Mouse (Mus musculus) left cerebral cortex, postnatal 36 days (tissue): ENCODE measurements around the gene Coq5. TPM values are rescaled to one million over a fixed set of nuclear protein-coding genes. Genes with fewer than 3 reads are reported as not detected.

Source experiments
- DNase-seq, 2 experiments: peaks; one replicate each; pipeline ENCODE4 v3.0.0; 2021 to 2022; ENCODE audit warnings: low spot score in 2 of 2, mixed read lengths in 1 of 2
- intact Hi-C: fragments of 180-260 bp; cut with DNase I; formaldehyde crosslinking; loops from one replicate; pipeline ENCODE4 v1.15.1; 2025
- total RNA-seq, 2 experiments: library from RNA; stranded (reverse); gene quantifications; 2 replicates each; pipeline ENCODE4 v1.2.3; 2021

Coq5 gene
- total RNA-seq, 2 experiments from 2014 or later = 38.1 to 40.1 TPM

DNA sequence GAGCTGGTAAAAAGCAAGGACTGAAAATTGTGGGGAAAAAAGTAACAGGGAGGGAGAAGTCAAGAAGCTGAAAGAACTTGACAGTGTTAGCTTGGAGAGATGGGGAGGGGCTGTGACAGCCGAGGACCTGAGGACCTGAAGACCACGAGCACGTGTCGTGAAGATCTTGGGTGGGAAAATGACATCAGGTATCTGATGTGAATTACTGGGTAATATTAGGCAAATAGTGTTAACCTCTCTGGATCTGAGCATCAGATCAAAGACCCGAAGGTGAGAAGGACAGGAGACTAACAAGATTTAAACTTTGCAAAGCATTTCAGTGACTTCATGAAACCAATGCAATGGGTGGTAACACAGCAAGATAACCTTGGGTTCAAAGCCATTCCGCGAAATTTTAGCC lies 60.5 kb downstream of the Coq5 start:
- intact Hi-C loops = loop anchor here (2.0 to 5.0 kb wide), 2 partner anchors 13 to 38 kb away; partner anchors contain the start of genes Dynll1 and Srsf9
- no peak for DNase-seq

DNA sequence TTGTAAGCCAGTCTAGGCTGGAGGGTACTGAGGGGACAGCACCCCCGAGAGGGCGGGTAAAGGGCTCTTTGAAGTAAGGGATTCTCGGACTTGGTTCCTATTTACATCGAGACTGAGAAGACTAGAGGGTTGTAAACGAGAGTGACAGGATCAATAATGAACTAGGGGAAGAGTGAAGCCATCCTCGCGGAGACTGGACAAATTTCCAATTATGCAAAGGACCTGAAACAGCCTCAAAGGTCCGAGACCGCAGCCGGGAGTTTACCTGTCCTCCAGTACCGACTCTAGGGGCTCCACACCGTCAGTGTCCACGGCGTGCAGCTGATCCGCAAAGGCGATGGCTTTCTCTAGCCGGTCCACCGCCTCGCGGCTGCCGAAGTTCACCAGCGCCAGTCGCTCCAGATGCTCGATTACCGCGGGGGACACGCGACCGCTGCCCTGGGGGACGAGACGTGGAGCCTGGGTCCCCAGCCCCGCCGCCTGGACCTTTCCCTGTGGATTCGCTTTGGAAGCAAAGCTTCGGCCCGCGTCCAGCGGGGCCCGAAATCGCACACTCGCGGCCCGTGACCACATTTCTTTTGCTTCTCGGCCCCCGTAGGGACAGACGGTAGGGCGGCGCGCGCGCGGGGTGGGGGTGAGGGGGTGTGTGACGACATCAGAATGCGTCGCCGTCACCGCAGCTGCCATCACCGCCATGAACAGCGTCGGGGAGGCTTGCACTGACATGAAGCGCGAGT lies 61.3 kb downstream of the Coq5 start, which contains the start of the genes Gatc and Triap1:
Gene Gatc, minus strand, starts transcription at position 602 of the 737 bp plus-strand sequence.
Gene Triap1, plus strand, starts transcription at position 649 of the 737 bp plus-strand sequence.
- DNase-seq = peak; percentile 91 to 92
- intact Hi-C loops = loop anchor here (2.0 to 5.0 kb wide), 2 partner anchors 14 to 38 kb away; partner anchors contain the start of genes Dynll1 and Srsf9

DNA sequence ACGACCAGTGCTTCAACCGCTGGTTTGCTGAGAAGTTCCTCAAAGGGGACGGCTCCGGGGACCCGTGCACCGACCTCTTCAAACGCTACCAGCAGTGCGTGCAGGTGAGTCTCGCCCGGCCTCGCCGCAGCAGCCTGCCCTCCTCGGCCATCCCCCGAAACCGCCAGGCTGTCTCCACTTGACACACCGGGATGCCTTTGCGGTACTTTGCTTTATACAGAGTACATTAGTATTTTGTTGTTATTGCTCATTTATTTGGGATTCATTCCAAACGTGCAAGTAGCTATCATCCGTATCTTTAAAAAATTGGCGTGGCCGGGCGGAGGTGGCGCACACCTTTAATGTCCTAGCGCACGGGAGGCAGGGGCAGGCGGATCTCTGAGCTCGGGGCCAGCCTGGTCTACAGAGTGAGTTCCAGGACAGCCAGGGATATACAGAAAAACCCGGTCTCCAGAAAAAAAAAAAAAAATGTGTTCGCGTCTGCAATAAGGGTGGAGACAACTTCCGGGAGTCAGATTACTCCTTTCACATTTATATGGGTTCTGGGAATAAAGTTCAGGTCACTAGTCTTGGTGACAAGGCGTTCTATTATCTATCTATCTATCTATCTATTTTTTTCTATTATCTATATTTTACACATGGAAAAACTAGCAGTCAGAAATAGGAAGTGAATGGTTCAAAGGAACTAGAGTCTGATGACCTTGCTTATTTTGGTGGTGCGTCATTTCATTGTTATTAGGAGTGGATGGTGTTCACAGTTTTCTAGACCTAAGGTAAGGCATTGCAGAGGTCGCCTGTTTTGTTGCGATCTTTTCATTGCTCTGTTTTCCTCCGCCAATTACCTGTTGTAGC lies 62.1 kb downstream of the Coq5 start:
- intact Hi-C loops = loop anchor here (2.0 to 5.0 kb wide), 2 partner anchors 15 to 39 kb away; partner anchors contain the start of genes Dynll1 and Srsf9
- no peak for DNase-seq

Other genes starting within 250 kb of the Coq5 start
- not detected for gene Gm10401, start 181.4 kb upstream of the Coq5 start, total RNA-seq
- gene Acads, start 160.3 kb upstream of the Coq5 start, total RNA-seq = 1 to 10 TPM; 7.5 TPM
- 10 to 100 TPM; 25.1 to 29.1 TPM for gene Unc119b, start 144.7 kb upstream of the Coq5 start, total RNA-seq
- 10 to 100 TPM; 68.2 to 91.7 TPM for gene Mlec, start 121.5 kb upstream of the Coq5 start, total RNA-seq
- 100 to 1,000 TPM; 309 to 312 TPM for gene Cabp1, start 85.3 kb upstream of the Coq5 start, total RNA-seq
- 100 to 1,000 TPM; 100 to 103 TPM for gene Pop5, start 43.8 kb upstream of the Coq5 start, total RNA-seq
- 100 to 1,000 TPM; 247 to 258 TPM for gene Rnf10, start 6.8 kb upstream of the Coq5 start, total RNA-seq
- gene Dynll1, start 21.3 kb downstream of the Coq5 start, total RNA-seq = 100 to 1,000 TPM; 638 to 644 TPM
- gene Srsf9, start 47.5 kb downstream of the Coq5 start, total RNA-seq = 10 to 100 TPM; 62.5 to 70.6 TPM
- gene Gatc, start 61.5 kb downstream of the Coq5 start, total RNA-seq = 10 to 100 TPM; 20.3 to 21.7 TPM
- gene Triap1, start 61.6 kb downstream of the Coq5 start, total RNA-seq = 10 to 100 TPM; 24.2 to 30.0 TPM
- 100 to 1,000 TPM; 677 to 817 TPM for gene Cox6a1, start 69.3 kb downstream of the Coq5 start, total RNA-seq
- 10 to 100 TPM; 46.9 to 51.3 TPM for gene Msi1, start 149.9 kb downstream of the Coq5 start, total RNA-seq
- gene Pla2g1b, start 186.6 kb downstream of the Coq5 start, total RNA-seq = not detected
- gene Sirt4, start 205.1 kb downstream of the Coq5 start, total RNA-seq = 10 to 100 TPM; 19.7 to 51.7 TPM
- gene Pxn, start 227.0 kb downstream of the Coq5 start, total RNA-seq = 10 to 100 TPM; 15.1 to 24.7 TPM